Mouse (Mus musculus): ENCODE measurements around the gene Sept1. TPM values are rescaled to one million over a fixed set of nuclear protein-coding genes. Genes with fewer than 3 reads are reported as not detected.
"Not testable (repeated sequence)": the region's sequence is repeated elsewhere in the genome, so short reads cannot be mapped to it uniquely, and the experiment has no call there.

The Sept1 gene
- total and polyA plus RNA-seq, 2 experiments = 1.5 to 4.0 TPM

- TF ChIP-seq CTCF (IDR thresholded peaks at IDR 0.05; ENCODE audit: low read depth, low read length) (0 out of 2 replicates have a peak, but pooled peaks have one; percentile 9), POLR2A (IDR thresholded peaks at IDR 0.05; ENCODE audit: extremely low read depth, insufficient read depth, low read length) (no peak)
- Histone ChIP-seq H3K27me3 (ENCODE audit: control insufficient read depth, insufficient read depth, low read length) (no peaks in the 10 kb centered on the region), H3K9ac (ENCODE audit: low read depth, low read length) (no peak overlapping the region), H3K79me2 (ENCODE audit: control insufficient read depth, insufficient read depth, low read length) (no peaks in the 10 kb centered on the region), H3K4me3 (ENCODE audit: insufficient read depth, low read depth, low read length) (no peak overlapping the region), H3K27ac (replicated peaks; ENCODE audit: insufficient read depth, low read depth, low read length) (no peak overlapping the region), H3K36me3 (ENCODE audit: control insufficient read depth, insufficient read depth, low read length) (no peaks in the 10 kb centered on the region), H3K4me1 (ENCODE audit: control insufficient read depth, insufficient read depth, low read length) (no peaks in the 10 kb centered on the region; the same call in 1 of the 2 replicates)
- WGBS = 61% methylated on average over 3 of the region's 3 CpGs
- DNase-seq (ENCODE audit: extremely low read depth, low read depth, low spot score) = peak; percentile 22
These were observed 47.3 kb downstream of the Sept1 start for GRCm38 (mm10) chr7:127185601-127186000.

- no peak overlapping the region for H3K27ac ChIP-seq (replicated peaks; ENCODE audit: insufficient read depth, low read depth, low read length)
- H3K4me3 ChIP-seq (ENCODE audit: insufficient read depth, low read depth, low read length) = no peak overlapping the region
- no peak for DNase-seq (ENCODE audit: extremely low read depth, low read depth, low spot score)
- no peak overlapping the region for H3K9ac ChIP-seq (ENCODE audit: low read depth, low read length)
- no peak for TF ChIP-seq CTCF (IDR thresholded peaks at IDR 0.05; ENCODE audit: low read depth, low read length)
- no peak for TF ChIP-seq POLR2A (IDR thresholded peaks at IDR 0.05; ENCODE audit: extremely low read depth, insufficient read depth, low read length)
- no peaks in the 10 kb centered on the region for H3K36me3 ChIP-seq (ENCODE audit: control insufficient read depth, insufficient read depth, low read length)
- H3K27me3 ChIP-seq (ENCODE audit: control insufficient read depth, insufficient read depth, low read length) = no peaks in the 10 kb centered on the region
- no peaks in the 10 kb centered on the region for H3K79me2 ChIP-seq (ENCODE audit: control insufficient read depth, insufficient read depth, low read length)
- no peaks in the 10 kb centered on the region; the same call in 1 of the 2 replicates for H3K4me1 ChIP-seq (ENCODE audit: control insufficient read depth, insufficient read depth, low read length)
- WGBS = 50% methylated on average over 1 of the region's 1 CpGs
These were observed 48.2 kb downstream of the Sept1 start for GRCm38 (mm10) chr7:127184720-127185119.

GRCm38 (mm10) chr7:127183828-127184227 lies 49.1 kb downstream of the Sept1 start:
- 20% methylated on average over 6 of the region's 6 CpGs for WGBS
- Histone ChIP-seq H3K27ac (replicated peaks; ENCODE audit: insufficient read depth, low read depth, low read length) (no peak overlapping the region; the same call in 1 of the 2 replicates), H3K4me3 (ENCODE audit: insufficient read depth, low read depth, low read length) (no peak overlapping the region), H3K79me2 (ENCODE audit: control insufficient read depth, insufficient read depth, low read length) (no peaks in the 10 kb centered on the region), H3K4me1 (ENCODE audit: control insufficient read depth, insufficient read depth, low read length) (no peaks in the 10 kb centered on the region; the same call in 1 of the 2 replicates), H3K9ac (ENCODE audit: low read depth, low read length) (no peak overlapping the region), H3K36me3 (ENCODE audit: control insufficient read depth, insufficient read depth, low read length) (no peaks in the 10 kb centered on the region), H3K27me3 (ENCODE audit: control insufficient read depth, insufficient read depth, low read length) (no peaks in the 10 kb centered on the region)
- peak; percentile 85 for TF ChIP-seq CTCF (IDR thresholded peaks at IDR 0.05; ENCODE audit: low read depth, low read length)
- no peak for TF ChIP-seq POLR2A (IDR thresholded peaks at IDR 0.05; ENCODE audit: extremely low read depth, insufficient read depth, low read length)
- peak; percentile 85 for DNase-seq (ENCODE audit: extremely low read depth, low read depth, low spot score)

DNA sequence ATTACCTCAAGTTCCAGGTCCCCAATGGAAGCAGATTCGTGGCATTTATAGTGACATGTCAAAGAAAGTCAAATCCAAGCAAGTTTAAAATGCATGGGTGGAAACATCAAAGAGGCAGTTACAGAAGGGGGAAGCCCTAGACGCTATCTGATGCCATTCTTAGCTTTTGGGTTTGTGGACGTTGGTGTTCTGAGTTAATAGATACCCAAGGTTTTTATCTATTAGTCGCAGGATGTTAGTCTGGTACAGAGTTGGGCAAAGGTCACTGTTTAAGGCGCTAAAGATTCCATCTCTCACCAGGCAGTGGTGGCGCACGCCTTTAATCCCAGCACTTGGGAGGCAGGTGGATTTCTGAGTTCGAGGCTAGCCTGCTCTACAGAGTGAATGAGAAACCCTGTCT lies 49.6 kb downstream of the Sept1 start:
- TF ChIP-seq POLR2A (IDR thresholded peaks at IDR 0.05; ENCODE audit: extremely low read depth, insufficient read depth, low read length) (no peak), CTCF (IDR thresholded peaks at IDR 0.05; ENCODE audit: low read depth, low read length) (no peak)
- Histone ChIP-seq H3K27me3 (ENCODE audit: control insufficient read depth, insufficient read depth, low read length) (no peaks in the 10 kb centered on the region), H3K4me3 (ENCODE audit: insufficient read depth, low read depth, low read length) (no peak overlapping the region), H3K9ac (ENCODE audit: low read depth, low read length) (no peak overlapping the region), H3K27ac (replicated peaks; ENCODE audit: insufficient read depth, low read depth, low read length) (no peak overlapping the region), H3K79me2 (ENCODE audit: control insufficient read depth, insufficient read depth, low read length) (no peaks in the 10 kb centered on the region), H3K36me3 (ENCODE audit: control insufficient read depth, insufficient read depth, low read length) (no peaks in the 10 kb centered on the region), H3K4me1 (ENCODE audit: control insufficient read depth, insufficient read depth, low read length) (no peaks in the 10 kb centered on the region; the same call in 1 of the 2 replicates)
- WGBS = 50% methylated on average over 8 of the region's 8 CpGs
- no peak for DNase-seq (ENCODE audit: extremely low read depth, low read depth, low spot score)

DNA sequence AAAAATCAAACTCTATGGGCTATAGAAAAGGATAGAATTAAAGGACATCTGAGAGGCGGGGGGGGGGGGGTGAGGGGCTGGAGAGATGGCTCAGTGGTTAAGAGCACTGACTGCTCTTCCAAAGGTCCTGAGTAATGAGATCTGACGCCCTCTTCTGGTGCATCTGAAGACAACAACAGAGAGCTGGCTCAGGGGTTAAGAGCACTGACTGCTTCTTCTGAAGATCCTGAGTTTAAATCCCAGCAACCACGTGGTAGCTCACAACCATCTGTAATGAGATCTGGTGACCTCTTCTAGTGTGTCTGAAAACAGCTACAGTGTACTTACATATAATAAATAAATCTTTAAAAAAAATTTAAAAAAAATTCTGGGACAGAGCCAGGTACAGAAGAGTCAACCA lies 51.2 kb downstream of the Sept1 start:
- not testable (repeated sequence) for H3K79me2 ChIP-seq (ENCODE audit: control insufficient read depth, insufficient read depth, low read length); DNase-seq (ENCODE audit: extremely low read depth, low read depth, low spot score); H3K36me3 ChIP-seq (ENCODE audit: control insufficient read depth, insufficient read depth, low read length); H3K4me3 ChIP-seq (ENCODE audit: insufficient read depth, low read depth, low read length); H3K27me3 ChIP-seq (ENCODE audit: control insufficient read depth, insufficient read depth, low read length); H3K4me1 ChIP-seq (ENCODE audit: control insufficient read depth, insufficient read depth, low read length); H3K9ac ChIP-seq (ENCODE audit: low read depth, low read length); H3K27ac ChIP-seq (replicated peaks; ENCODE audit: insufficient read depth, low read depth, low read length)
- 39% methylated on average over 3 of the region's 3 CpGs for whole genome bisulfite sequencing

DNA sequence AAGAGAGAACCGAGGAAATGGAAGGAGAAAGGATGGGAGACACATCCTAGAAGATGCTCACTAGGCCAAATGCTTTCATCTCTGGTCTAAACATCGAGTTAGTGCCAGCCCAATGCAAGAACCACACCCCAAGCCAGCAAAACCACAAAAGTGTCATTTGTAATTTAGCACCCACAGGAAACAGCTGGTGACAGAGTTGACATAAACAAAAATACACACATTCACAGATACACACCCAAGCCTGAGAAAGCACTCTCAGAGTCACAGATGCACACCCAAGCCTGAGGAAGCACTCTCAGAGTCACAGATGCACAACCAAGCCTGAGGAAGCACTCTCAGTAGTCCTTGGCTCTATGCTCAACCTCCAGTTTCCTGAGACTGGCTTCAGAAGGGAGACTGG lies 52.1 kb downstream of the Sept1 start:
- H3K27me3 ChIP-seq (ENCODE audit: control insufficient read depth, insufficient read depth, low read length) = no peaks in the 10 kb centered on the region
- DNase-seq (ENCODE audit: extremely low read depth, low read depth, low spot score) = no peak
- H3K9ac ChIP-seq (ENCODE audit: low read depth, low read length) = no peak overlapping the region
- H3K79me2 ChIP-seq (ENCODE audit: control insufficient read depth, insufficient read depth, low read length) = no peaks in the 10 kb centered on the region
- no peak for TF ChIP-seq CTCF (IDR thresholded peaks at IDR 0.05; ENCODE audit: low read depth, low read length)
- TF ChIP-seq POLR2A (IDR thresholded peaks at IDR 0.05; ENCODE audit: extremely low read depth, insufficient read depth, low read length) = no peak
- H3K27ac ChIP-seq (replicated peaks; ENCODE audit: insufficient read depth, low read depth, low read length) = no peak overlapping the region
- H3K36me3 ChIP-seq (ENCODE audit: control insufficient read depth, insufficient read depth, low read length) = no peaks in the 10 kb centered on the region
- H3K4me3 ChIP-seq (ENCODE audit: insufficient read depth, low read depth, low read length) = no peak overlapping the region
- H3K4me1 ChIP-seq (ENCODE audit: control insufficient read depth, insufficient read depth, low read length) = no peaks in the 10 kb centered on the region; the same call in 1 of the 2 replicates
- 64% methylated on average over 2 of the region's 2 CpGs for WGBS

Data from liver, adult 2 months (tissue).